Mouse (Mus musculus) stomach, postnatal 0 days (tissue): ENCODE data around the gene H2afy2.

Source experiments
- CTCF ChIP-seq: IDR thresholded peaks from 2 replicates; pipeline ENCODE4 v1.5.1; 2016; ENCODE audit warnings: antibody characterized with exemption, low read depth, mild to moderate bottlenecking, moderate library complexity
- EP300 ChIP-seq: optimal IDR thresholded peaks from 2 replicates; pipeline ENCODE3; 2016; ENCODE audit warnings: antibody characterized with exemption

GRCm38 (mm10) chr10:61825979-61826752 is 42.2 kb upstream of the H2afy2 start:
- TF ChIP-seq EP300 (no peak), CTCF (no peak)
